Mouse (Mus musculus): ENCODE results near the gene Pigk. TPM values are rescaled to one million over a fixed set of nuclear protein-coding genes. Genes with fewer than 3 reads are reported as not detected.

The Pigk gene
- polyA plus RNA-seq, 1 experiment, result 0.65 TPM

DNA sequence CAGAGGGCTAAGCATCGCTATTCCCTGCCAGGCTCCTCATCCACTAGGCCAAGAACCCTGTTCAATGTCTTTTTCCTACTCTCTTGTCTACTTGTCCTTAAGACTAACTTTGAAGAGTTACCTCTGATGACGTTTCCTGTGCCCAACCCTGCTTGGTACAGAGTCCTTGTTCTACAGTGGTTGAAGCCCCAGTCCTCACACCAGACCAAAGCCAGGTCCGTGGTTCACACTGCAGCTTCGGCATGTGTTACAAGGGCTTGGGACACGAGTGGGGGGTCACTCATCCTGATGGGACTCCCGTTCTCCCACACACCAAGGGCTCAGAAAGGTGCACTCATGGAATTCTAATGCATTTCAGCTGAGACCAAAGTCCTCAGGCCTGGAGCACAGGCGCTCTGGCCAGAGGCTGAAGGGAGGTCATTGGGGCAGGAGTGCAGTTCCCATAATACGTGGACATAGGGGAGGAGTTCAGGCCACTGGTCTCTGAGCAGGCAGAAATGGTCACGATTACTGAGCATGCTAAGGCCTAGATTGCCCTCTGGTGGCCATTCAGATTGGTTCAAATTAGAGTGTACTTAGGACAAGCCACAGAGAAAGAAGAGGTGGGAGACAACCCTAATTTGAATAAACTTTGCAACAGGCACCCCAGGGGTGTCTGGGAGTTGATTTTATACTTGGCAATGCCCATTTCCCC lies 86.0 kb downstream of the Pigk start:
- Histone ChIP-seq H3K27me3 (ENCODE audit: control insufficient read depth) (no peaks in the 10 kb centered on the region), H3K4me1 (ENCODE audit: control insufficient read depth) (no peaks in the 10 kb centered on the region), H3K36me3 (ENCODE audit: control insufficient read depth) (no peaks in the 10 kb centered on the region), H3K9me3 (ENCODE audit: control insufficient read depth, low read length) (peaks cover 2% of the 10 kb centered on the region; the same call in 1 of the 2 replicates), H3K4me3 (replicated peaks) (no peak overlapping the region)
- no peak for TF ChIP-seq TAL1 (IDR thresholded peaks at IDR 0.05; ENCODE audit: low read length)
- no peak for TF ChIP-seq GATA1 (IDR thresholded peaks at IDR 0.05; ENCODE audit: low read length)

DNA sequence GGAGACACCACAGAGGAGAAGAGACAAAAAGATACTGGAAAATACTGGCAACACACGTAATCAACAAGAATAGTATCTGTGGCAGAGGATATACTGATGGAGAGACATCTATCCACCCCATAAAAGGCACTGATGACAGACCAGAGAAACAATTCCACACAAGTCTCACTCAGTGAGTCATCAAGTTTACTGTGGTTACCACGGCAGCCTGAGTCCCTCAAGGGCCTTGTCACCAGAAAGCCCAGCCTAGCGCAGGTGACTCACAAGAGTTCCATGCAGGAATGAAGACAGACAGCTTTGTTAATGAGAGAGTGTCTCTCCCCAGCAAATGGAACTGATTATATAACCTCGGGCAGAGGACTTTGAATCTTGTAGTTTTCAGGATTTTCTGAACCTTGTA lies 100.0 kb downstream of the Pigk start:
- peaks cover 2% of the 10 kb centered on the region for H3K9me3 ChIP-seq (ENCODE audit: control insufficient read depth, low read length)
- no peaks in the 10 kb centered on the region for H3K36me3 ChIP-seq (ENCODE audit: control insufficient read depth)
- no peaks in the 10 kb centered on the region for H3K4me1 ChIP-seq (ENCODE audit: control insufficient read depth)
- no peak for TF ChIP-seq GATA1 (IDR thresholded peaks at IDR 0.05; ENCODE audit: low read length)
- no peak for TF ChIP-seq TAL1 (IDR thresholded peaks at IDR 0.05; ENCODE audit: low read length)
- no peak overlapping the region for H3K4me3 ChIP-seq (replicated peaks)
- no peaks in the 10 kb centered on the region for H3K27me3 ChIP-seq (ENCODE audit: control insufficient read depth)

DNA sequence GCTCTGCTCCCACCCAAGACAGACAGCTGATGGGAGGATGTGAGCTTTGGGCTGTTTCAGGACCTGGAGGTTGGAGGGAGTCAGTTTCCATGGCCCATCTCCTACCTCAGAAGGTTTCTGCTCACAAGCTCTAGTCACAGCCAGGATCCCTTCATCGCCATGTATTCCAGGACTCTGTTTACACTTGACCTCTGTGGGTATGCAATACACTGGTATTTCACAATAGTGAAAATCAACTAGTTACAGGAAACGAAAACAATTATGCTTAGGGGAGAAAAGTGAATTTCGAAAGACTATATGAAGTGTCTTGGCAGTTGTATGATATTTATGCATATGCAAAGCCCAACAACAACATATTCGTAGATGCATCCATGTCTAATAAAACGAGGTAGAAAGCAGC lies 101.2 kb downstream of the Pigk start:
- Histone ChIP-seq H3K9me3 (ENCODE audit: control insufficient read depth, low read length) (no peaks in the 10 kb centered on the region), H3K4me1 (ENCODE audit: control insufficient read depth) (no peaks in the 10 kb centered on the region), H3K36me3 (ENCODE audit: control insufficient read depth) (no peaks in the 10 kb centered on the region), H3K27me3 (ENCODE audit: control insufficient read depth) (no peaks in the 10 kb centered on the region), H3K4me3 (replicated peaks) (no peak overlapping the region)
- TF ChIP-seq GATA1 (IDR thresholded peaks at IDR 0.05; ENCODE audit: low read length) (no peak), TAL1 (IDR thresholded peaks at IDR 0.05; ENCODE audit: low read length) (no peak)

DNA sequence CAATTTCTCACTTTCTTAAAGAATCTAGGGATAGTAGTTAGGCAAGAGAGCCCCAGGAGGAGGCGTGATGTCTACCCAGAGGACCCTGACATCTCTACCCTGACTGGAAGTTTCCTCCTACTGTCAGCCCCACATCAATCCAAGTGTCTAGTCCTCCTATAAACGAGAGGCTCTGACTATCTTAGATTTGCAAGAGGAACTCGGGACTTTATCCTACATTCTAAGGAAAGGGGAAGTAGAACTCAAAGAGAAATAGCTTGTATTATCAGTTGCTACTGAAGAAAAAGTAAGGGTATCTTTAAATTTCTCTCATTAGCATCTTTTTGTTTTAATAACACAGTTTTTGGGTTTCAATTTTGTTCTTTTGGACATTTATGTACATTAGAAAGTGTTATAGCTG lies 106.5 kb downstream of the Pigk start:
- Histone ChIP-seq H3K9me3 (ENCODE audit: control insufficient read depth, low read length) (no peaks in the 10 kb centered on the region), H3K27me3 (ENCODE audit: control insufficient read depth) (no peaks in the 10 kb centered on the region), H3K4me3 (replicated peaks) (no peak overlapping the region), H3K4me1 (ENCODE audit: control insufficient read depth) (no peaks in the 10 kb centered on the region), H3K36me3 (ENCODE audit: control insufficient read depth) (no peaks in the 10 kb centered on the region)
- TF ChIP-seq GATA1 (IDR thresholded peaks at IDR 0.05; ENCODE audit: low read length), result no peak
- no peak for TF ChIP-seq TAL1 (IDR thresholded peaks at IDR 0.05; ENCODE audit: low read length)

DNA sequence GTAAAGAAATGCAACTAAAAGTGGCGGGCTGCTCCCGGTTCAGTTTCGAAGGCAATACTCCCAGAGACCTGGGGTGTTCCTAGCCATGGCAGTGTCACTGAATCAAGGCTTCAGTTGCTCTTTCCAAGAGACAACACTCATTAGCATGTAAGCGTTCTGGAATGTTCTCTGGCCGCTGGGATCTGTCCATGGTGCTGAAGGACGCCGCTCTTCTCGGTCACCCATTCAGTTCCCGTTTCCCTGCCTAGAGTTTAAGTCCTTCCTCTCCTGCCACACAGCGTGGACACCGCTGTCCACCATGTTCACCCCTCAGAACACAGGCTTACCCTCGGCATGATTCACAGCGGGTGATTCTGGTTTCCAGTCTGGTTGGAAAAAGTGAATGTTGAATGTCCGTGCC lies 107.3 kb downstream of the Pigk start:
- Histone ChIP-seq H3K27me3 (ENCODE audit: control insufficient read depth) (no peaks in the 10 kb centered on the region), H3K4me3 (replicated peaks) (no peak overlapping the region), H3K9me3 (ENCODE audit: control insufficient read depth, low read length) (no peaks in the 10 kb centered on the region), H3K36me3 (ENCODE audit: control insufficient read depth) (no peaks in the 10 kb centered on the region), H3K4me1 (ENCODE audit: control insufficient read depth) (no peaks in the 10 kb centered on the region)
- no peak for TF ChIP-seq GATA1 (IDR thresholded peaks at IDR 0.05; ENCODE audit: low read length)
- no peak for TF ChIP-seq TAL1 (IDR thresholded peaks at IDR 0.05; ENCODE audit: low read length)

DNA sequence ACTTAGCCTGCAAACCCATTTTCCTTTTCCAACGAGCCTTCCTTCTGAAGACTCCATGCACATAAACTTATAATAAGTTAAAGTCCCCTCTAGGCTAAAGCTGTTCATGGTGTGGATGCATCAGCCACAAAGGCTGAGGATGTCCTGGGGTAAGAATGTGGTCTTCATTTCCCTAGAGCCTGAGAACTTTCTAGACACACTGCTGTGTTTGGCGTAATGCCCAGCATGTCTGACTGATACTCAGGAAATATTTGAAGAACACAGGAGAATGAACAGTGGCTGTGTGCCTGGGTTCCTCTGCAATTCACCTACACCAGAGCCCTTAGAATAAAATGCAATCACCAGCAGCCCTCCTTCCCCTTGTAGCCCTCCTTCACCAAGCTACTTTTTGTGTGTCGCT lies 117.5 kb downstream of the Pigk start:
- Histone ChIP-seq H3K4me3 (replicated peaks) (no peak overlapping the region), H3K27me3 (ENCODE audit: control insufficient read depth) (no peaks in the 10 kb centered on the region), H3K9me3 (ENCODE audit: control insufficient read depth, low read length) (no peaks in the 10 kb centered on the region), H3K4me1 (ENCODE audit: control insufficient read depth) (no peaks in the 10 kb centered on the region), H3K36me3 (ENCODE audit: control insufficient read depth) (no peaks in the 10 kb centered on the region)
- TF ChIP-seq TAL1 (IDR thresholded peaks at IDR 0.05; ENCODE audit: low read length), result no peak
- no peak for TF ChIP-seq GATA1 (IDR thresholded peaks at IDR 0.05; ENCODE audit: low read length)

DNA sequence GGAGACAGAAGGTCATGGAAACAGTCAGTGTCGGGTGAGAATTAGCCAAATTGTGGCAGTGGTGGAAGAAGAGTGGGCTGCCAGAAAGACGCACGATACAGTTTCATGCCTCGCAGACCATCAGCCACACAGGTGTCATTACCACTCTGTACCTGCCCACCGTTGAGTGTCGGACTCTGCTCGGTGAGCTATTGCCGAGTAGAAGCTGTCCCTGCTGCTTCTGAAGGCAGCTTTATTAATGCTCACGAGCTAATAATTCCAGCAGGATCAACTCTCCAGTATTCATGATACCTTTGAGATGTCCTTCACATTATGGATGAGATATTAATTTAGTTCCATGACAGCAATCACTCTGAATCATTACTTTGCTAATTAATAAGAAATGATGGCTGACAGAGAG lies 118.1 kb downstream of the Pigk start:
- H3K27me3 ChIP-seq (ENCODE audit: control insufficient read depth), result no peaks in the 10 kb centered on the region
- H3K4me1 ChIP-seq (ENCODE audit: control insufficient read depth), result no peaks in the 10 kb centered on the region
- no peaks in the 10 kb centered on the region for H3K36me3 ChIP-seq (ENCODE audit: control insufficient read depth)
- TF ChIP-seq TAL1 (IDR thresholded peaks at IDR 0.05; ENCODE audit: low read length), result no peak
- H3K4me3 ChIP-seq (replicated peaks), result no peak overlapping the region
- no peaks in the 10 kb centered on the region for H3K9me3 ChIP-seq (ENCODE audit: control insufficient read depth, low read length)

DNA sequence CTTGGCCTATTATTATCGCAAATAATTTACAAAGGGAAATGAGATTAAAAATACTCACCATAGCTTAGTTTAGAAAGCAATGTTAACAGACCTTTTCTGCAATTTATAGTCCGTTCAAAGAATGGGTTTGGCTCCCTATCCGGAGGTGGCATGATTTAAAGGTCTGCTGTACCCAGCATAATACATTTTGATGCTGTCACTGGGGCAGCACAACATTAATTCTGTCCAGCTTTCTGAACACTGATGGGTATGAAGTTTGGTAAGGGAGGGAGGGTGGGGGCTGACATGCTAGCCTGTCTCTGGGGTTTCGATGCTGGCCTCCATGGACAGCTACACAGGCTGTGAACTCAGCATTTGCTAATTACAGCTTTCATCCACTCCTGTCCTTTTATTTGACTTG lies 118.5 kb downstream of the Pigk start:
- TF ChIP-seq GATA1 (IDR thresholded peaks at IDR 0.05; ENCODE audit: low read length) (no peak), TAL1 (IDR thresholded peaks at IDR 0.05; ENCODE audit: low read length) (no peak)
- no peak overlapping the region for H3K4me3 ChIP-seq (replicated peaks)
- no peaks in the 10 kb centered on the region for H3K36me3 ChIP-seq (ENCODE audit: control insufficient read depth)
- no peaks in the 10 kb centered on the region for H3K9me3 ChIP-seq (ENCODE audit: control insufficient read depth, low read length)
- no peaks in the 10 kb centered on the region for H3K27me3 ChIP-seq (ENCODE audit: control insufficient read depth)
- H3K4me1 ChIP-seq (ENCODE audit: control insufficient read depth), result no peaks in the 10 kb centered on the region

DNA sequence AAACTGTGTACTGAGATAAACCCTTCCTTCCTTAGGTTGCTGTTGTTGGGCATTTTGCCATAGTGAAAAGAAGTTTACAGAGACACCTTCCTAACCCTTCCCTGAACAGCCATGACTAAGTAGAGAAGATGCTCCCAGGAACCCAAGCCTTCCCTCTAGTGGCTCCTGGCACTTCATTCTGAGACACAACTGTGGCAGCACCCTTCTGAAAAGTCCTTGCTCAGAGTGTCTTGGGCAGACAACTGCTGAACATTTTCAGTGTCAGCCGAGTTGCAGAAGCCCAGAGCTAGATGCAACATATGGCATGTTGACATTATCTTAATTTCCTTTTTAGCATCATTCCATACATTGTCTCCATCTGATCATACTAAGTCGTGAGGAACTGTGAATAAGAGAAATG lies 123.5 kb downstream of the Pigk start:
- TF ChIP-seq TAL1 (IDR thresholded peaks at IDR 0.05; ENCODE audit: low read length) (no peak), GATA1 (IDR thresholded peaks at IDR 0.05; ENCODE audit: low read length) (no peak)
- Histone ChIP-seq H3K36me3 (ENCODE audit: control insufficient read depth) (no peaks in the 10 kb centered on the region), H3K9me3 (ENCODE audit: control insufficient read depth, low read length) (no peaks in the 10 kb centered on the region), H3K4me1 (ENCODE audit: control insufficient read depth) (no peaks in the 10 kb centered on the region), H3K4me3 (replicated peaks) (no peak overlapping the region), H3K27me3 (ENCODE audit: control insufficient read depth) (no peaks in the 10 kb centered on the region)

DNA sequence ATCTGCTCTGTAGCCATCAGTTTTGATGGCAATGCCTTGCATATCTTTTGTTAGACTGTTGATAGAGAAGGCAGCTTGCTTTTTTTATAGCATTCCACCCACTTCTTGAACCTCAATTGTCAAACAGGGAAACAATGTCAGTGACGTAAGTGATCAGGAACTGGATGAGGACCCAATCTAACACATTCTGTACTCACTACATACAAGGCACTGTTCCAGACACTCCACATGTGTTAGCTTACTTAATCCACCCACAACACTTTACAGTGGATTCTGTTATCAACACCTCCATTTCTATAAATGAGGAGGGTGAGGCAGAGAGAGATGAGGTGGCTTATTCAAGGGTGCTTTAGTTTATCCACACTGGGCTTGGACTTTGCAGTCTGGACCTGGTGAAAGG lies 124.0 kb downstream of the Pigk start:
- H3K4me3 ChIP-seq (replicated peaks), result no peak overlapping the region
- H3K9me3 ChIP-seq (ENCODE audit: control insufficient read depth, low read length), result no peaks in the 10 kb centered on the region
- H3K27me3 ChIP-seq (ENCODE audit: control insufficient read depth), result no peaks in the 10 kb centered on the region
- H3K36me3 ChIP-seq (ENCODE audit: control insufficient read depth), result no peaks in the 10 kb centered on the region
- no peaks in the 10 kb centered on the region for H3K4me1 ChIP-seq (ENCODE audit: control insufficient read depth)
- no peak for TF ChIP-seq GATA1 (IDR thresholded peaks at IDR 0.05; ENCODE audit: low read length)
- no peak for TF ChIP-seq TAL1 (IDR thresholded peaks at IDR 0.05; ENCODE audit: low read length)

Measured in erythroblast, embryonic 14.5 days (primary cell).